Mouse (Mus musculus) midbrain, embryonic 14.5 days (tissue): ENCODE results near the gene Grsf1. TPM values are rescaled to one million over a fixed set of nuclear protein-coding genes. Genes with fewer than 3 reads are reported as not detected.

Experiments used
- ATAC-seq: fragments of 200-750 bp; cut with Nextera tagmentation; 2 replicates; pipeline ENCODE4 v1.8.0; 2017; ENCODE audit warnings: moderate number of reproducible peaks, moderate library complexity; ENCODE audit not compliant: low FRiP score, low TSS enrichment
- DNase-seq: peaks from one replicate; pipeline ENCODE4 v3.0.0-alpha.2; 2015
- H3K27ac ChIP-seq: fragments of 300-500 bp; sonication (generic); replicated peaks from 2 replicates; pipeline ENCODE4 v1.5.1; 2014; ENCODE audit warnings: mild to moderate bottlenecking, low read depth, low read length, moderate library complexity
- H3K27me3 ChIP-seq: fragments of 300-500 bp; sonication (generic); 2 replicates; pipeline ENCODE4 v1.6.1; 2014; ENCODE audit warnings: low read length, control low read depth, mixed read lengths; ENCODE audit not compliant: control insufficient read depth, insufficient read depth
- H3K36me3 ChIP-seq: fragments of 300-500 bp; sonication (generic); 2 replicates; pipeline ENCODE4 v1.6.1; 2014; ENCODE audit warnings: low read length, control low read depth; ENCODE audit not compliant: control insufficient read depth, insufficient read depth
- H3K4me1 ChIP-seq: fragments of 300-500 bp; sonication (generic); 2 replicates; pipeline ENCODE4 v1.6.1; 2014; ENCODE audit warnings: mild to moderate bottlenecking, antibody characterized with exemption, low read length, control low read depth; ENCODE audit not compliant: control insufficient read depth, insufficient read depth
- H3K4me2 ChIP-seq: fragments of 300-500 bp; sonication (generic); 2 replicates; pipeline ENCODE4 v1.6.1; 2014; ENCODE audit warnings: mild to moderate bottlenecking, low read length, moderate library complexity
- H3K4me3 ChIP-seq: fragments of 300-500 bp; sonication (generic); replicated peaks from 2 replicates; pipeline ENCODE4 v1.5.1; 2014; ENCODE audit warnings: low read depth, low read length
- H3K9ac ChIP-seq: fragments of 300-500 bp; sonication (generic); replicated peaks from 2 replicates; pipeline ENCODE4 v1.6.1; 2014; ENCODE audit warnings: mild to moderate bottlenecking, low read length, moderate library complexity
- H3K9me3 ChIP-seq: fragments of 300-500 bp; sonication (generic); 2 replicates; pipeline ENCODE4 v1.6.1; 2016; ENCODE audit warnings: low read length, control low read depth, mixed read lengths; ENCODE audit not compliant: control insufficient read depth
- WGBS: fragments of 180-500 bp; shearing (Covaris S2); extraction: QIAGEN DNeasy Blood & Tissue Kit; methylation state at CpG from one replicate; pipeline ENCODE4 v1.1.7; 2014; 5-methylcytosine and 5-hydroxymethylcytosine counted together
- polyA plus RNA-seq: library from polyadenylated mRNA; unstranded; fragments of >200 nt; fragmentation: Nextera tagmentation; extraction: Ambion mirVana; gene quantifications from 2 replicates; pipeline ENCODE4 v1.2.1, GENCODE M21; 2014

Grsf1 gene
- polyA plus RNA-seq, 1 experiment from 2014 or later: 82.7 TPM

GRCm38 (mm10) chr5:88649250-88650173 lies 26.5 kb downstream of the Grsf1 start:
- peaks cover 87% of the 10 kb centered on the region for H3K36me3 ChIP-seq
- no peaks in the 10 kb centered on the region for H3K9me3 ChIP-seq
- DNase-seq: no peak
- H3K4me3 ChIP-seq: no peak overlapping the region
- H3K27ac ChIP-seq: no peak overlapping the region
- no peaks in the 10 kb centered on the region for H3K4me1 ChIP-seq
- no peak overlapping the region for H3K4me2 ChIP-seq
- 91% methylated on average over 17 of the region's 17 CpGs for WGBS
- H3K9ac ChIP-seq: no peak overlapping the region
- no peaks in the 10 kb centered on the region for H3K27me3 ChIP-seq
- no peak for ATAC-seq

DNA sequence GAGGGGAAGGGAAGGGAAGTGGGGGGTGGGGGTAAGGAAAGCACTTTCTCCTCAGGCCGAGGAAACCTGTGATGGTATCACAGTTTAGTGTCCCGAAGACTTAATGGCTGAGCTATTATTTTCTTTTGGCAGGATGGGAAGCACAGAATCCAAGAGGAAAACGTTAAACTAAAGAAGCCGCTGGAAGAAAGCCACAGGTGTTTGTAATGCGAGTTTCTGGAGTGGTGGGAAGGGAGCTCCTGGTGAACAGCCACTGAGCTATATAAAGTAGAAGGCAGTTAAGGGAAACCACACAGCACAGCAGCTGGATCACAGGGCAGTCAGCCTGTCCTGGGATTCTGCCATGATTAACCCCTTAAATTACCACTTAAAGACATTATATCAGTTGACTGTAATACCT lies 30.6 kb downstream of the Grsf1 start:
- H3K4me1 ChIP-seq: no peaks in the 10 kb centered on the region
- DNase-seq (no peak), ATAC-seq (no peak)
- no peaks in the 10 kb centered on the region for H3K27me3 ChIP-seq
- H3K9me3 ChIP-seq: no peaks in the 10 kb centered on the region
- no peak overlapping the region for H3K4me2 ChIP-seq
- no peak overlapping the region for H3K4me3 ChIP-seq
- H3K36me3 ChIP-seq: peaks cover 96% of the 10 kb centered on the region
- no peak overlapping the region for H3K27ac ChIP-seq
- 88% methylated on average over 5 of the region's 5 CpGs for WGBS
- H3K9ac ChIP-seq: no peak overlapping the region

GRCm38 (mm10) chr5:88644901-88645300 lies 31.1 kb downstream of the Grsf1 start:
- H3K4me3 ChIP-seq: no peak overlapping the region
- no peak overlapping the region for H3K27ac ChIP-seq
- H3K9me3 ChIP-seq: no peaks in the 10 kb centered on the region
- no peak for ATAC-seq
- DNase-seq: no peak
- no peaks in the 10 kb centered on the region for H3K4me1 ChIP-seq
- peaks cover 92% of the 10 kb centered on the region for H3K36me3 ChIP-seq
- no peak overlapping the region for H3K4me2 ChIP-seq
- 92% methylated on average over 2 of the region's 2 CpGs for WGBS
- no peaks in the 10 kb centered on the region for H3K27me3 ChIP-seq
- no peak overlapping the region for H3K9ac ChIP-seq

DNA sequence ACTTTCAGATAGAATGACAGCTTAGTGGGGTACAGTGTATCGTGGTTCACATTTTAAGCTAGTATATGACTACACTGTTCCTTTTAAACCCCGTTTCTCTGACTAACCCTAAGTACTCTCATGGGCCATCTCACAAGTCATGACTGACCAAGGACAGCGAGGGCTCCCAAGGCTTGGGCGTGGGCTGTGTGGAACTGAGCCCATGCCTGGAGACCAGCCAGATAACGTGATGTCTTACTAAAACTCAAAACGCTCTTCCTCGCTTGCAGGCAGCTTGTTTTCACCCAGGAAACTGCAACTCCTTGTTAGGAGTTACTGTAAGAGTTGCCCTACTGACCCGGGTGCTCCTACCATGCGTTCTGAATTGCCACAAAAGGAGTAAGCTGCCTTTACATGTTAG lies 32.5 kb downstream of the Grsf1 start:
- H3K27ac ChIP-seq: no peak overlapping the region
- no peak overlapping the region for H3K4me2 ChIP-seq
- H3K4me1 ChIP-seq: no peaks in the 10 kb centered on the region
- DNase-seq (no peak), ATAC-seq (no peak)
- 90% methylated on average over 9 of the region's 9 CpGs for WGBS
- no peak overlapping the region for H3K9ac ChIP-seq
- H3K36me3 ChIP-seq: peaks cover 92% of the 10 kb centered on the region
- H3K4me3 ChIP-seq: no peak overlapping the region
- H3K9me3 ChIP-seq: no peaks in the 10 kb centered on the region
- H3K27me3 ChIP-seq: no peaks in the 10 kb centered on the region

- no peak overlapping the region for H3K9ac ChIP-seq
- ATAC-seq (no peak), DNase-seq (no peak)
- no peaks in the 10 kb centered on the region for H3K4me1 ChIP-seq
- H3K27ac ChIP-seq: no peak overlapping the region
- H3K4me2 ChIP-seq: no peak overlapping the region
- H3K4me3 ChIP-seq: no peak overlapping the region
- H3K27me3 ChIP-seq: no peaks in the 10 kb centered on the region
- H3K36me3 ChIP-seq: peaks cover 91% of the 10 kb centered on the region
- no peaks in the 10 kb centered on the region for H3K9me3 ChIP-seq
- WGBS: 89% methylated on average over 9 of the region's 9 CpGs
Observed at GRCm38 (mm10) chr5:88642786-88643185, 33.2 kb downstream of the Grsf1 start.

- Histone ChIP-seq H3K4me1 (no peaks in the 10 kb centered on the region), H3K9me3 (no peaks in the 10 kb centered on the region)
Observed at GRCm38 (mm10) chr5:88634076-88634475, 41.9 kb downstream of the Grsf1 start.

GRCm38 (mm10) chr5:88632463-88632862 lies 43.5 kb downstream of the Grsf1 start:
- no peaks in the 10 kb centered on the region for H3K9me3 ChIP-seq
- H3K4me2 ChIP-seq: no peak overlapping the region
- H3K4me1 ChIP-seq: no peaks in the 10 kb centered on the region
- DNase-seq: no peak
- no peak for ATAC-seq
- H3K27me3 ChIP-seq: no peaks in the 10 kb centered on the region
- H3K36me3 ChIP-seq: peaks cover 92% of the 10 kb centered on the region
- no peak overlapping the region for H3K4me3 ChIP-seq
- no peak overlapping the region for H3K27ac ChIP-seq
- no peak overlapping the region for H3K9ac ChIP-seq
- 63% methylated on average over 9 of the region's 9 CpGs for WGBS

More at GRCm38 (mm10) chr5:88634076-88634475, 41.9 kb downstream of the Grsf1 start:
- Histone ChIP-seq H3K27me3 (no peaks in the 10 kb centered on the region), H3K36me3 (peaks cover 91% of the 10 kb centered on the region), H3K4me2 (no peak overlapping the region), H3K27ac (no peak overlapping the region), H3K9ac (no peak overlapping the region), H3K4me3 (no peak overlapping the region)
- WGBS: 73% methylated on average over 5 of the region's 5 CpGs
- ATAC-seq: no peak
- DNase-seq: no peak

DNA sequence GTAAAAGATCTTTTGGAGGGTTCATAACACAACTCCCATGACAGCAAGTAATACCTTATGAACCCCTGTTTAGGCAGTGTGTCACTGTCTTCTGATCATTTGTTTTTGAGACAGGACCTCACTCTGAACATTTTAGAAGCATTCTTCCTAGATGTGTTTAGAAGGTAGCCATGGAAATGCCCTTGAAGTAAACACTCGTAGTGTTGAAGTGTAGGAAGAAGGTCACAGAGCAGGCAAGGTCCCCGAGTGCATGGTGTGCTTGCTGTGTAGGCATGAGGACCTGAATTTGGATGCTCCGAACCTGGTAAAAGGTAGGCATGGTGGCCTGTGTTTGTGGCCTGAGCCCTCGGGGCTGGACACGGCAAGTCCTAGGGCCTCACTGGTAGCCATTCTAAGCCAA lies 44.4 kb downstream of the Grsf1 start:
- Histone ChIP-seq H3K9me3 (no peaks in the 10 kb centered on the region), H3K4me2 (no peak overlapping the region), H3K4me1 (no peaks in the 10 kb centered on the region), H3K27ac (no peak overlapping the region), H3K4me3 (no peak overlapping the region), H3K9ac (no peak overlapping the region), H3K27me3 (no peaks in the 10 kb centered on the region), H3K36me3 (peaks cover 91% of the 10 kb centered on the region)
- WGBS: 92% methylated on average over 5 of the region's 5 CpGs
- no peak for DNase-seq
- ATAC-seq: no peak

DNA sequence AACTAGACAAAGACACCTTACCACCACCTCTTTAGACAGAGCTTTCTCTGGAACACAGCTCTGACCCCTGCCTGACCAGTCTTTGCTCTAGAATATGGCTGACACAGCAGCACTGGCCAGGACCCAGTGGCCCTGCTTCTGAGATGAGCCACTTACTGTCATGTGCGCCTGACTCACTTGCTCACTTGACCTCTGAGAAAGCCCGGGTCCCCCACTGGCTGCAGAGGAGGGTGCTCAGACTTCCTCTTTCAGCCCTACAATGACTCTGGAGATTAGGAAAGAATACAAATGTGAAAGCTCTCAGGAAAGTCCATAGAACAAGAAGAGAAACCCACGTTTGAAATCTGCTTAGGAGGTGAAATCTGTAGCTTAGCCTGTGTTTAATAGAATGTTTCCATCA lies 45.1 kb downstream of the Grsf1 start:
- no peaks in the 10 kb centered on the region for H3K4me1 ChIP-seq
- peaks cover 93% of the 10 kb centered on the region for H3K36me3 ChIP-seq
- ATAC-seq (no peak), DNase-seq (no peak)
- H3K27ac ChIP-seq: no peak overlapping the region
- H3K9me3 ChIP-seq: no peaks in the 10 kb centered on the region
- H3K27me3 ChIP-seq: no peaks in the 10 kb centered on the region
- 60% methylated on average over 3 of the region's 3 CpGs for WGBS
- H3K4me3 ChIP-seq: no peak overlapping the region
- no peak overlapping the region for H3K4me2 ChIP-seq
- H3K9ac ChIP-seq: no peak overlapping the region
